Mouse (Mus musculus): ENCODE data around the gene Dnase1. TPM values are rescaled to one million over a fixed set of nuclear protein-coding genes. Genes with fewer than 3 reads are reported as not detected.

Dnase1 gene
- 0.06 TPM in 2 replicates for polyA plus RNA-seq (2012; rRNA removed; ENCODE audit: low replicate concordance)

GRCm38 (mm10) chr16:4036807-4037206 lies at the start of gene Dnase1:
Dnase1 (plus strand) TSS chr16:4036942.

DNA sequence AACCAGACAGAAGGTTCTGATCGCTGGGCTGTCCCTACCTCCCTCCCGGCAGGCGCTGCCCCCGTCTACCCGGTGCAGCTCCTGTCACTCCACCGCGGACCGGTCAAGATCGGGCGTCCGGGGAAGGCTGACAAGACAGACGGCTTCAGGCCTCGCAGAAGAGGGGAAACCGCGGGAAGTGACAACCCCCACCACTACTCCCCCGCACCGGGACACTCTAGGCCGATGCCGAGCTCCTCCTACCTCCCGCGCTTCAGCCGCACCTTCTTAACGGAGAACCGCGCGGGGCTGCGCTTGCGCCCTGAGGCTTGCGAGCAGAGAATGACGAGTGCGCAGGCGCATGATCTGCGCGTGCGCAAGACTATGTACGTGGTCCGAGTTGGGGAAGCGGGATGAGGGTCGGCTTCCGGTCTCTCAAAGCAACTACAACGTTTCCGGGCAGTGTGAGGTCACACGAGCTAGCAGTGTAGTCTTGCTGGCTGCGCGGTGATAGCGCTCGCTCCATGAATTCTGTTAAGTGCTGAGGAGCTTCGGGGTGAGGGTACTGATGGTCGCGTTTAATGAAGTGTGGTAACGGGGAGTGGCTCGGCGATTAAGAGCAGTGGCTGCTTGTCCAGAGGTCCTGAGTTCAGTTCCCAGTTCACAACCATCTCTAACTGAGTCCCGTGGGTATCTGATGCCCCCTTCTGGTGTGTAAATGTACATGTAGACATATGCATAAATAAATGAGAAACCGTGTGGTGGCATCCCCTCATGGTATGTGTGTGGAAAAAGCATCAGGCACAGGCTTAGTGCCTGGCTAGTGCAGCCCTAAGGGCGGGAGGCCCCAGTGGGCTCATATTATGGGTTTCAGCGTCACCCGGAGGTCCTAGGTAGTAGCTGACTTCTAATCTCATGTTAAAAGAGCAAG lies 33.0 kb upstream of the Dnase1 start, which contains the start of gene Slx4:
Gene Slx4 (minus strand): TSS at position 282 of the 910 bp plus-strand sequence.

DNA sequence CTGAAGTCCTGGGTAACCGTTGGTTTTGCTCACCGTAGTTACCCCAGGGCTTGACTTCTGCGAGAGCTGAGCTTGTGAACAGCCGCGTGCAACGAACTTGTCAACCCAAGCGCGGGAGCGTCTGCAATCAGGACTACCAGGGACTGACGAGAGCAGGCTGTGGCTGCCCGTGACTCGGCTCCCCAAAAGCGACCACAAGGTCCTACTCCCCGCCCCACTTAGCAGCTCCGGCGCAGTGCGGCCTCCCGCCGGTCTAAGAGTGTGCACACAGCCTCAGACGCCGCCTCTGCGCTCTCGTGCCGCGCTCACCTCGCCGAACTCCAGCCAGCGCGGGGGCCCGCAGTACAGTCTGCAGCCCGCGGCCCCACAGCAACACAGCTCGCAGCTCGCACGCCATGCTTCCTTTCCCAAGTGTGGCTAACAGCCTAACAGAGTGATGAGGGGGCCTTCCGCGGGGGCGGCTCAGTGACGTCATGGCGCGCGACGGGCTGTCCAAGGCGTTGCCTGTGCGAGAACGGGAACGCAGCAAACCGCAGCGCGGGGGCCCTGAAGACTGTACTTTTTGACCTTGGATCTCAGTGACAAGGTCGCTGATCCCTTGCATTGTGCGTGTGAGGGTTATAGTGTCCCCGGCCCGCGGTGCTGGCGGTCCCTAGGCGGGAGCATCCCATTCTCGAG lies 40.8 kb downstream of the Dnase1 start, which contains the start of gene Trap1:
Gene Trap1 (minus strand): TSS at position 444 of the 678 bp plus-strand sequence.

Other genes with a start within 250 kb of the Dnase1 start
- not detected in 2 replicates for gene Olfr15, start 206.1 kb upstream of the Dnase1 start, polyA plus RNA-seq (2012; rRNA removed; ENCODE audit: low replicate concordance)
- 1.7 TPM in 2 replicates for gene Zfp174, start 189.7 kb upstream of the Dnase1 start, polyA plus RNA-seq (2012; rRNA removed; ENCODE audit: low replicate concordance)
- 74.6 and 92.9 TPM in 2 replicates for gene Naa60, start 164.6 kb upstream of the Dnase1 start, polyA plus RNA-seq (2012; rRNA removed; ENCODE audit: low replicate concordance)
- 2.4 and 3.6 TPM in 2 replicates for gene Zfp597, start 152.4 kb upstream of the Dnase1 start, polyA plus RNA-seq (2012; rRNA removed; ENCODE audit: low replicate concordance)
- 0.29 TPM in 1 of 2 replicates, not detected in the other for gene Gm20695, start 152.3 kb upstream of the Dnase1 start, polyA plus RNA-seq (2012; rRNA removed; ENCODE audit: low replicate concordance)
- 7.1 and 7.5 TPM in 2 replicates for gene 1700037C18Rik, start 128.3 kb upstream of the Dnase1 start, polyA plus RNA-seq (2012; rRNA removed; ENCODE audit: low replicate concordance)
- 3.5 and 9.6 TPM in 2 replicates for gene Cluap1, start 128.1 kb upstream of the Dnase1 start, polyA plus RNA-seq (2012; rRNA removed; ENCODE audit: low replicate concordance)
- 2.2 and 4.0 TPM in 2 replicates for gene Nlrc3, start 60.3 kb upstream of the Dnase1 start, polyA plus RNA-seq (2012; rRNA removed; ENCODE audit: low replicate concordance)
- gene Slx4, start 33.2 kb upstream of the Dnase1 start, polyA plus RNA-seq (2012; rRNA removed; ENCODE audit: low replicate concordance), result 12.5 and 29.1 TPM in 2 replicates
- gene Trap1, start 40.9 kb downstream of the Dnase1 start, polyA plus RNA-seq (2012; rRNA removed; ENCODE audit: low replicate concordance), result 141 and 173 TPM in 2 replicates
- gene Crebbp, start 177.1 kb downstream of the Dnase1 start, polyA plus RNA-seq (2012; rRNA removed; ENCODE audit: low replicate concordance), result 12.6 and 56.5 TPM in 2 replicates

All from subcutaneous adipose tissue, adult 2 months (tissue).